Comparison of ENCODE assay signal across 8 mouse cellular contexts in the genomic region with DNA sequence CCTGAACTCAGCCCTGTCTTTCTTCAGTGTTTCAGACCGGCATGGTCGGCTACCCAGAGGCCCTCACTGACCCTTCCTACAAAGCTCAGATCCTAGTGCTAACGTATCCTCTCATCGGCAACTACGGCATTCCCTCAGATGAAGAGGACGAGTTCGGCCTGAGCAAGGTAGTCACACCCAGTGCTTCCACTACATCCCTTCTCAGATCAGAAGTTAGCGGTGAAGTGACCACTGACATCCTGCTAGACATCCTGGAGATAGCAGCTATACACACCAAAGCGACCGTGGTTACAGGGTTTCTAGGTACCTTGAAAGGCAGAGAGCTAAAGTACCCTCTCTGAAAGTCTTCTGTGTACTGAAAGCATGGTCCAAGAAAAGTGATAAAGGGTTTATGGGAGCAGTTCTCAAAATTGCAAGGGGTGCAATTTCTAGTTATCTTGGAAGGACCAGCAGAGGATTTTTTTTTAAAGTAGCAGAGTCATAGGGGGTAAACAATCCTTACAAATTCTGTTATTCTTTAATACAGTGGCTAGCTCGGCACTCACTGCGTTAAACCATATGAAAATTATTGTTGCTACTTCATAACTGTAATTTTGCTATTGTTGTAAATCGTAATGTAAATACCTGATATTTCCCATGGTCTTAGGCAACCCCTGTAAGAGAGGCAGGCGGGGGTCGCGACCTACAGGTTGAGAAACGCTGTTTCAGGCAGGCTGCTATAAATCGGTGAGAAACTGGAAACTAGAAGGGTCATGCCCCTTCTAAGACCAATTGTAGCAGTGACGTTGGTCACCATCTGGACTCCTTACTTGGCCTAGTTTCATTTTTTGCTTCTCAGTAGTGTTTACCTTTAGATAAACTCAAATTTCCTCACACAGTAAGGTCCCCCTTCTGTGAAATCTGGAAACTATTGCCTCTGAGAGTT. TPM values are rescaled to one million over a fixed set of nuclear protein-coding genes. Genes with fewer than 3 reads are reported as not detected.
DNase-seq lines count a peak whose midpoint lies in the region; ATAC-seq and TF ChIP-seq lines count a peak whose summit lies in the region.

No protein-coding gene starts in this region.

- peak overlapping the region; percentile 85 for H3K4me2 ChIP-seq in limb, embryonic 11.5 days (ENCODE audit: low read depth, severe bottlenecking)
- peak overlapping the region; percentile 94 for H3K4me2 ChIP-seq in neural tube, embryonic 12.5 days (replicated peaks)

- DNase-seq in cerebellum, adult 2 months: no peak
- no peak for DNase-seq in cerebellum, postnatal 36 days
- DNase-seq in CD4-positive helper T cell, adult 2 months (ENCODE audit: low read depth, low spot score): peak; percentile 50
- DNase-seq in limb, embryonic 11.5 days (ENCODE audit: low spot score): peak; percentile 30
- DNase-seq in spleen, postnatal 10 days (ENCODE audit: low spot score in 2 of 2): no peak
- no peak for DNase-seq in spleen, postnatal 14 days (ENCODE audit: low spot score in 2 of 2)

- ATAC-seq in limb, embryonic 11.5 days (ENCODE audit: insufficient number of reproducible peaks, low FRiP score, low TSS enrichment, low read depth): no peak
- ATAC-seq in neural tube, embryonic 12.5 days (ENCODE audit: low FRiP score, low read depth): peak; percentile 43

- WGBS in cerebellum, adult 2 months: 28% methylated on average over 19 of the region's 19 CpGs
- whole genome bisulfite sequencing in limb, embryonic 11.5 days: 14% methylated on average over 19 of the region's 19 CpGs
- WGBS in neural tube, embryonic 12.5 days: 16% methylated on average over 19 of the region's 19 CpGs

- H3K27ac ChIP-seq in cerebellum, adult 2 months (ENCODE audit: insufficient read depth, low read length): no peak overlapping the region
- peak overlapping the region; percentile 47; the same call in 1 of the 2 replicates for H3K27ac ChIP-seq in limb, embryonic 11.5 days (replicated peaks; ENCODE audit: low read depth, low read length)
- no peak overlapping the region for H3K27ac ChIP-seq in neural tube, embryonic 12.5 days

- no peaks in the 10 kb centered on the region for H3K27me3 ChIP-seq in cerebellum, adult 2 months (ENCODE audit: control insufficient read depth, insufficient read depth, low read length)
- H3K27me3 ChIP-seq in erythroblast, embryonic 14.5 days (ENCODE audit: control insufficient read depth): no peaks in the 10 kb centered on the region
- H3K27me3 ChIP-seq in limb, embryonic 11.5 days (ENCODE audit: control insufficient read depth, insufficient read depth, low read length): no peaks in the 10 kb centered on the region
- no peaks in the 10 kb centered on the region for H3K27me3 ChIP-seq in neural tube, embryonic 12.5 days (replicated peaks)

- no peak for TF ChIP-seq POLR2A in cerebellum, adult 2 months (IDR thresholded peaks at IDR 0.05; ENCODE audit: borderline replicate concordance, insufficient read depth, low read length)

- no peaks in the 10 kb centered on the region for H3K9me3 ChIP-seq in erythroblast, embryonic 14.5 days (ENCODE audit: control insufficient read depth, low read length)
- no peaks in the 10 kb centered on the region for H3K9me3 ChIP-seq in limb, embryonic 11.5 days (ENCODE audit: control insufficient read depth, low read length)
- H3K9me3 ChIP-seq in neural tube, embryonic 12.5 days: no peaks in the 10 kb centered on the region

- H3K4me3 ChIP-seq in cerebellum, adult 2 months (replicated peaks; ENCODE audit: insufficient read depth, low read depth, low read length): peak overlapping the region; percentile 66
- H3K4me3 ChIP-seq in erythroblast, embryonic 14.5 days (replicated peaks): peak overlapping the region; percentile 78
- peak overlapping the region; percentile 73 for H3K4me3 ChIP-seq in limb, embryonic 11.5 days (ENCODE audit: low read depth, low read length)
- peak overlapping the region; percentile 61 for H3K4me3 ChIP-seq in neural tube, embryonic 12.5 days

- peak overlapping the region; percentile 86 for H3K9ac ChIP-seq in limb, embryonic 11.5 days (ENCODE audit: low read length)
- H3K9ac ChIP-seq in neural tube, embryonic 12.5 days: peak overlapping the region; percentile 73

- peaks cover 40% of the 10 kb centered on the region for H3K36me3 ChIP-seq in erythroblast, embryonic 14.5 days (ENCODE audit: control insufficient read depth)
- H3K36me3 ChIP-seq in limb, embryonic 11.5 days (ENCODE audit: control insufficient read depth, insufficient read depth, low read length): peaks cover 13% of the 10 kb centered on the region
- peaks cover 28% of the 10 kb centered on the region for H3K36me3 ChIP-seq in neural tube, embryonic 12.5 days

- no peak for TF ChIP-seq CTCF in cerebellum, adult 2 months (IDR thresholded peaks at IDR 0.05; ENCODE audit: borderline replicate concordance, insufficient read depth, low read depth, low read length)

- no peaks in the 10 kb centered on the region; the same call in 1 of the 2 replicates for H3K4me1 ChIP-seq in cerebellum, adult 2 months (ENCODE audit: control insufficient read depth, insufficient read depth, low read length)
- H3K4me1 ChIP-seq in erythroblast, embryonic 14.5 days (ENCODE audit: control insufficient read depth): peaks cover 27% of the 10 kb centered on the region
- peaks cover 9% of the 10 kb centered on the region for H3K4me1 ChIP-seq in limb, embryonic 11.5 days (ENCODE audit: control insufficient read depth, insufficient read depth, low read length)
- peaks cover 15% of the 10 kb centered on the region for H3K4me1 ChIP-seq in neural tube, embryonic 12.5 days

RNA-seq across cellular contexts. Expression of a gene that starts 0.9 kb away (rescaled TPM):
- polyA plus RNA-seq in cerebellum, adult 2 months (2012; rRNA removed): 21.7 and 23.4 TPM in 2 replicates
- polyA plus RNA-seq in erythroblast, embryonic 14.5 days (2012): 14.6 and 19.9 TPM in 2 replicates
- 33.7 and 36.1 TPM in 2 replicates for polyA plus RNA-seq in limb, embryonic 11.5 days (2014; fragmentation: Nextera tagmentation; extraction: Ambion mirVana)
- polyA plus RNA-seq in neural tube, embryonic 12.5 days (2016; fragmentation: Nextera tagmentation; extraction: Ambion mirVana): 24.2 and 30.1 TPM in 2 replicates

RNA-seq across cellular contexts. Expression of a gene that starts 6.8 kb away (rescaled TPM):
- 45.1 and 49.6 TPM in 2 replicates for polyA plus RNA-seq in cerebellum, adult 2 months (2012; rRNA removed)
- 0.07 and 0.13 TPM in 2 replicates for polyA plus RNA-seq in erythroblast, embryonic 14.5 days (2012)
- 8.0 and 8.6 TPM in 2 replicates for polyA plus RNA-seq in limb, embryonic 11.5 days (2014; fragmentation: Nextera tagmentation; extraction: Ambion mirVana)
- polyA plus RNA-seq in neural tube, embryonic 12.5 days (2016; fragmentation: Nextera tagmentation; extraction: Ambion mirVana): 11.0 and 12.2 TPM in 2 replicates

RNA-seq across cellular contexts. Expression of a gene that starts 7.4 kb away (rescaled TPM):
- 170 and 175 TPM in 2 replicates for polyA plus RNA-seq in cerebellum, adult 2 months (2012; rRNA removed)
- 0.81 and 1.6 TPM in 2 replicates for polyA plus RNA-seq in erythroblast, embryonic 14.5 days (2012)
- polyA plus RNA-seq in limb, embryonic 11.5 days (2014; fragmentation: Nextera tagmentation; extraction: Ambion mirVana): 75.0 and 83.9 TPM in 2 replicates
- polyA plus RNA-seq in neural tube, embryonic 12.5 days (2016; fragmentation: Nextera tagmentation; extraction: Ambion mirVana): 119 and 125 TPM in 2 replicates

RNA-seq across cellular contexts. Expression of a gene that starts 50.6 kb away (rescaled TPM):
- not detected in 2 replicates for polyA plus RNA-seq in cerebellum, adult 2 months (2012; rRNA removed)
- polyA plus RNA-seq in erythroblast, embryonic 14.5 days (2012): not detected in 2 replicates
- not detected in 2 replicates for polyA plus RNA-seq in limb, embryonic 11.5 days (2014; fragmentation: Nextera tagmentation; extraction: Ambion mirVana)
- not detected in 2 replicates for polyA plus RNA-seq in neural tube, embryonic 12.5 days (2016; fragmentation: Nextera tagmentation; extraction: Ambion mirVana)

RNA-seq across cellular contexts. Expression of a gene that starts 52.6 kb away (rescaled TPM):
- polyA plus RNA-seq in cerebellum, adult 2 months (2012; rRNA removed): 19.7 and 23.5 TPM in 2 replicates
- polyA plus RNA-seq in erythroblast, embryonic 14.5 days (2012): not detected in 2 replicates
- 0.20 TPM in 1 of 2 replicates, not detected in the other for polyA plus RNA-seq in limb, embryonic 11.5 days (2014; fragmentation: Nextera tagmentation; extraction: Ambion mirVana)
- polyA plus RNA-seq in neural tube, embryonic 12.5 days (2016; fragmentation: Nextera tagmentation; extraction: Ambion mirVana): 16.2 and 18.8 TPM in 2 replicates

Comparison
In these comparisons a context has a peak if more than half of its experiments do, and no peak if none do; other contexts are left out.
1. DNase-seq: peak in CD4-positive helper T cell, adult 2 months (single experiment) and limb, embryonic 11.5 days (single experiment); none in cerebellum, adult 2 months (0 of 2), cerebellum, postnatal 36 days (0 of 2), spleen, postnatal 10 days (0 of 2) and spleen, postnatal 14 days (0 of 2).
2. RNA of a gene that starts 7.4 kb away (polyA plus RNA-seq): 170 to 175 TPM in cerebellum, adult 2 months, 119 to 125 TPM in neural tube, embryonic 12.5 days and 75.0 to 83.9 TPM in limb, embryonic 11.5 days; 0.81 to 1.6 TPM in erythroblast, embryonic 14.5 days; every median in the first group is over 10 times any median in the second.
3. Peak in every context shown above with its lines, with median percentiles within 50 percentile points of each other: H3K4me3 ChIP-seq.